17 mouse cellular contexts compared by ENCODE assay signal in the genomic region with DNA sequence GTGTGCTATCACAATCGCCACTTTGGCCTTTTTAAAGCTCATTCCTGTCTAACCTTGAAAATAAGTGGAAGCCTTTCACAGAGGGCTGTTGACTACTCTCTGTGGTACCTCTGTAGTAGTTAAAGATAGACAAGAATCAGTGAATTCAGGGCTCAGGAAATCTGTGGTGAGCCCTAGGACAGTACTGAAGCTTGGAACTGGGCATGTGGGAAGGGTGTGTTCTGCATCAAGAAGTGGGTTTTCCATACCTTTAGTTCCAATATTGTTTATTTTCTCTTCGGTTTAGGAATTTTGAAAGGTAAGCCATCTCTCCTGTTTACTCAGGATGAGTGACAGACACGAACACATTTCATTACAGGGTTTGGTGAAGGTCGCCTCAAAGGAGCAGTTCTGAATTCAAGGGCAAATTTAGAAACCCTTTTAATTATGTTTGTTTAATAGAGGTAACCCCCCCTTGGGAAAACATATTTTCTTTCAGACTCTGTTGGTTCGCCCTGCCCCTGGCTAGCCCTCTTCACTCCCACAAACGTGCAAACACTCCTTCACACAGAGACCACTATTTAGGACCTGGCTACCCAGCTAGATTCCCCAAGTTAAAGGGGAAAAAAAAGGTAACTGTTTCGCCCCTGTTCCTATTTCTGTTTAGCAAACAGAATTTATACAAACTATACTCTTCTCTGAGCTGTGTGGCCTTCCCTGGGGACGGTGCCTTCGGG. TPM values are rescaled to one million over a fixed set of nuclear protein-coding genes. Genes with fewer than 3 reads are reported as not detected.
DNase-seq lines count a peak whose midpoint lies in the region; ATAC-seq lines count a peak whose summit lies in the region.
"Had no signal": no experiment of that assay in that cellular context is flagged by ENCODE, and none has a peak within 500 bp of the region (broad histone marks: within the 10 kb centered on the region; RNA-seq: fewer than 3 reads in every experiment).

No protein-coding gene starts in this region.

- no peaks in the 10 kb centered on the region for H3K36me3 ChIP-seq in heart, embryonic 11.5 days (ENCODE audit: control insufficient read depth, insufficient read depth, low read length)
- H3K36me3 ChIP-seq in kidney, embryonic 16.5 days (ENCODE audit: insufficient read depth, low read length) = no peaks in the 10 kb centered on the region
- H3K36me3 ChIP-seq in embryonic facial prominence, embryonic 12.5 days = no peaks in the 10 kb centered on the region
- H3K36me3 ChIP-seq in limb, embryonic 15.5 days = no peaks in the 10 kb centered on the region

- H3K27me3 ChIP-seq in heart, embryonic 11.5 days (ENCODE audit: control insufficient read depth, insufficient read depth, low read length) = no peaks in the 10 kb centered on the region
- no peaks in the 10 kb centered on the region for H3K27me3 ChIP-seq in kidney, embryonic 16.5 days (ENCODE audit: insufficient read depth, low read length)
- no peaks in the 10 kb centered on the region for H3K27me3 ChIP-seq in embryonic facial prominence, embryonic 12.5 days
- no peaks in the 10 kb centered on the region for H3K27me3 ChIP-seq in limb, embryonic 15.5 days

- no peak for ATAC-seq in heart, embryonic 11.5 days (replicated peaks; ENCODE audit: insufficient number of reproducible peaks, low FRiP score, low TSS enrichment)
- ATAC-seq in kidney, embryonic 16.5 days (ENCODE audit: low FRiP score, low TSS enrichment) = peak; percentile 47; the same call in 1 of the 2 replicates
- ATAC-seq in embryonic facial prominence, embryonic 12.5 days (ENCODE audit: insufficient number of reproducible peaks, insufficient read depth, low FRiP score, low TSS enrichment) = no peak
- ATAC-seq in limb, embryonic 15.5 days (ENCODE audit: insufficient number of reproducible peaks, low FRiP score, low TSS enrichment, low read depth) = peak; percentile 79

- no peak for DNase-seq in heart, postnatal 4 days
- DNase-seq in kidney, postnatal 36 days = no peak
- DNase-seq in right cerebral cortex, postnatal 14 days = no peak
- no peak for DNase-seq in urinary bladder, postnatal 4 days (ENCODE audit: low spot score in 2 of 2)
- DNase-seq: B cell, adult 2 months; cerebellum, postnatal 14 days; gastrocnemius, postnatal 14 days; kidney, adult 2 months; liver; right cerebral cortex, postnatal 4 days had no signal

- WGBS in heart, embryonic 11.5 days (ENCODE audit: insufficient replicate concordance) = 61% methylated on average over 9 of the region's 9 CpGs
- WGBS in kidney, embryonic 16.5 days = 40% methylated on average over 9 of the region's 9 CpGs
- 56% methylated on average over 9 of the region's 9 CpGs for WGBS in embryonic facial prominence, embryonic 12.5 days
- WGBS in limb, embryonic 15.5 days = 74% methylated on average over 9 of the region's 9 CpGs

- peaks cover 34% of the 10 kb centered on the region for H3K4me1 ChIP-seq in heart, embryonic 11.5 days (ENCODE audit: control insufficient read depth, insufficient read depth, low read length)
- peaks cover 39% of the 10 kb centered on the region for H3K4me1 ChIP-seq in kidney, embryonic 16.5 days (ENCODE audit: insufficient read depth, low read length)
- H3K4me1 ChIP-seq in embryonic facial prominence, embryonic 12.5 days = peaks cover 21% of the 10 kb centered on the region
- H3K4me1 ChIP-seq in limb, embryonic 15.5 days = peaks cover 16% of the 10 kb centered on the region; the same call in 1 of the 2 replicates

- H3K4me3 ChIP-seq in heart, embryonic 11.5 days (ENCODE audit: low read depth, low read length) = no peak overlapping the region
- no peak overlapping the region for H3K4me3 ChIP-seq in kidney, embryonic 16.5 days (ENCODE audit: low read length)
- no peak overlapping the region for H3K4me3 ChIP-seq in embryonic facial prominence, embryonic 12.5 days
- H3K4me3 ChIP-seq in limb, embryonic 15.5 days = no peak overlapping the region
- H3K4me3 ChIP-seq: erythroblast, embryonic 14.5 days had no signal

- no peak overlapping the region for H3K9ac ChIP-seq in heart, embryonic 11.5 days (ENCODE audit: low read depth, low read length)
- no peak overlapping the region for H3K9ac ChIP-seq in kidney, embryonic 16.5 days (replicated peaks; ENCODE audit: low read length)
- no peak overlapping the region for H3K9ac ChIP-seq in embryonic facial prominence, embryonic 12.5 days
- H3K9ac ChIP-seq in limb, embryonic 15.5 days = no peak overlapping the region

- no peaks in the 10 kb centered on the region for H3K9me3 ChIP-seq in heart, embryonic 11.5 days (replicated peaks; ENCODE audit: control insufficient read depth, low read length)
- no peaks in the 10 kb centered on the region for H3K9me3 ChIP-seq in kidney, embryonic 16.5 days (ENCODE audit: low read length)
- H3K9me3 ChIP-seq in embryonic facial prominence, embryonic 12.5 days = no peaks in the 10 kb centered on the region
- no peaks in the 10 kb centered on the region for H3K9me3 ChIP-seq in limb, embryonic 15.5 days

- no peak overlapping the region for H3K4me2 ChIP-seq in heart, embryonic 11.5 days
- H3K4me2 ChIP-seq in kidney, embryonic 16.5 days (replicated peaks; ENCODE audit: low read depth, low read length) = no peak overlapping the region
- H3K4me2 ChIP-seq in embryonic facial prominence, embryonic 12.5 days (replicated peaks) = no peak overlapping the region
- H3K4me2 ChIP-seq in limb, embryonic 15.5 days = no peak overlapping the region

- H3K27ac ChIP-seq in heart, embryonic 11.5 days (ENCODE audit: low read depth, low read length) = peak overlapping the region; percentile 67; the same call in 1 of the 2 replicates
- peak overlapping the region; percentile 56 for H3K27ac ChIP-seq in kidney, embryonic 16.5 days (ENCODE audit: low read length)
- peak overlapping the region; percentile 41 for H3K27ac ChIP-seq in embryonic facial prominence, embryonic 12.5 days
- H3K27ac ChIP-seq in limb, embryonic 15.5 days = peak overlapping the region; percentile 64
- H3K27ac ChIP-seq: macrophage had no signal

RNA-seq across cellular contexts. Expression of a gene that starts 46.8 kb away (rescaled TPM):
- polyA plus RNA-seq in heart, embryonic 11.5 days (2014; fragmentation: Nextera tagmentation; extraction: Ambion mirVana) = 277 and 328 TPM in 2 replicates
- total RNA-seq in heart, postnatal 4 days (2021) = 100 to 1,000 TPM; 145 to 147 TPM
- polyA plus RNA-seq in kidney, embryonic 16.5 days (2015; fragmentation: Nextera tagmentation; extraction: Ambion mirVana) = 83.8 and 93.0 TPM in 2 replicates
- polyA plus RNA-seq in embryonic facial prominence, embryonic 12.5 days (2016; fragmentation: Nextera tagmentation; extraction: Ambion mirVana) = 121 and 137 TPM in 2 replicates
- polyA plus RNA-seq in limb, embryonic 15.5 days (2015; fragmentation: Nextera tagmentation; extraction: Ambion mirVana) = 204 and 225 TPM in 2 replicates
- total RNA-seq: neutrophil, adult 5-6 weeks had no signal

Comparison
In these comparisons a context has a peak if more than half of its experiments do, and no peak if none do; other contexts are left out.
1. ATAC-seq: peak in kidney, embryonic 16.5 days (single experiment) and limb, embryonic 15.5 days (single experiment); none in heart, embryonic 11.5 days (single experiment) and embryonic facial prominence, embryonic 12.5 days (single experiment).
2. Peak in every context shown above with its lines, with median percentiles within 50 percentile points of each other: H3K27ac ChIP-seq.